Mouse (Mus musculus) gastrocnemius, adult 2 months (tissue): ENCODE results near the gene Dennd5b. TPM values are rescaled to one million over a fixed set of nuclear protein-coding genes. Genes with fewer than 3 reads are reported as not detected.

Experiments used
- DNase-seq: peaks from one replicate; pipeline ENCODE4 v3.0.0; 2022
- H3K27ac ChIP-seq: fragments of 200-600 bp; 2 replicates; pipeline ENCODE4 v1.8.1; 2022; ENCODE audit warnings: mild to moderate bottlenecking
- H3K4me3 ChIP-seq: fragments of 200-600 bp; 2 replicates; pipeline ENCODE4 v1.8.1; 2022; ENCODE audit warnings: mild to moderate bottlenecking, moderate library complexity
- CTCF ChIP-seq: fragments of 200-600 bp; IDR thresholded peaks from 2 replicates; pipeline ENCODE4 v1.8.1; 2022; ENCODE audit warnings: antibody characterized with exemption, mild to moderate bottlenecking, moderate library complexity
- intact Hi-C: fragments of 180-260 bp; cut with DNase I; formaldehyde crosslinking; loops from one replicate; pipeline ENCODE4 v1.15.1; 2025
- total RNA-seq, 2 experiments: library from RNA; stranded (reverse); gene quantifications; 2 replicates each; pipeline ENCODE4 v1.2.3; 2021

Gene Dennd5b
- total RNA-seq, 2 experiments from 2014 or later: 4.8 to 9.1 TPM

GRCm38 (mm10) chr6:149095389-149095788, 6.1 kb downstream of the Dennd5b start:
- H3K27ac ChIP-seq: peak overlapping the region; percentile 6; the same call in 1 of the 2 replicates
- H3K4me3 ChIP-seq: no peak overlapping the region
- TF ChIP-seq CTCF: peak; percentile 13
- intact Hi-C loops: no loop called here
- no peak for DNase-seq

GRCm38 (mm10) chr6:149094555-149094954, 6.9 kb downstream of the Dennd5b start:
- Histone ChIP-seq H3K4me3 (no peak overlapping the region; the same call in 1 of the 2 replicates), H3K27ac (peak overlapping the region; percentile 65)
- TF ChIP-seq CTCF: no peak
- intact Hi-C loops: no loop called here
- DNase-seq: no peak

GRCm38 (mm10) chr6:149093465-149093864, 8.0 kb downstream of the Dennd5b start:
- no peak for TF ChIP-seq CTCF
- intact Hi-C loops: no loop called here
- H3K4me3 ChIP-seq: peak overlapping the region; percentile 26; the same call in 1 of the 2 replicates
- H3K27ac ChIP-seq: peak overlapping the region; percentile 65
- DNase-seq: no peak

GRCm38 (mm10) chr6:149092406-149092805, 9.1 kb downstream of the Dennd5b start:
- intact Hi-C loops: no loop called here
- Histone ChIP-seq H3K27ac (no peak overlapping the region), H3K4me3 (no peak overlapping the region)
- no peak for DNase-seq
- no peak for TF ChIP-seq CTCF

- TF ChIP-seq CTCF: no peak
- intact Hi-C loops: no loop called here
- no peak overlapping the region for H3K27ac ChIP-seq
- DNase-seq: no peak
- H3K4me3 ChIP-seq: no peak overlapping the region
These were observed 24.2 kb downstream of the Dennd5b start for GRCm38 (mm10) chr6:149077136-149077808.

GRCm38 (mm10) chr6:149073854-149074253, 27.6 kb downstream of the Dennd5b start:
- H3K27ac ChIP-seq: no peak overlapping the region
- intact Hi-C loops: no loop called here
- no peak for DNase-seq
- TF ChIP-seq CTCF: no peak
- H3K4me3 ChIP-seq: no peak overlapping the region

GRCm38 (mm10) chr6:149072873-149073272, 28.6 kb downstream of the Dennd5b start:
- H3K4me3 ChIP-seq: no peak overlapping the region
- intact Hi-C loops: no loop called here
- TF ChIP-seq CTCF: no peak
- DNase-seq: no peak
- H3K27ac ChIP-seq: no peak overlapping the region

GRCm38 (mm10) chr6:149070592-149071124, 30.8 kb downstream of the Dennd5b start:
- DNase-seq: no peak
- intact Hi-C loops: no loop called here
- Histone ChIP-seq H3K4me3 (no peak overlapping the region), H3K27ac (no peak overlapping the region)
- no peak for TF ChIP-seq CTCF

GRCm38 (mm10) chr6:149063382-149063781, 38.1 kb downstream of the Dennd5b start:
- Histone ChIP-seq H3K27ac (no peak overlapping the region), H3K4me3 (no peak overlapping the region)
- no peak for DNase-seq
- TF ChIP-seq CTCF: no peak
- intact Hi-C loops: loop anchor here (5.0 kb wide), 1 partner anchor 314 kb away; no protein-coding TSS in a partner anchor

GRCm38 (mm10) chr6:149060670-149061387, 40.7 kb downstream of the Dennd5b start:
- H3K4me3 ChIP-seq: no peak overlapping the region
- intact Hi-C loops: loop anchor here (5.0 kb wide), 1 partner anchor 316 kb away; no protein-coding TSS in a partner anchor
- DNase-seq: no peak
- no peak for TF ChIP-seq CTCF
- no peak overlapping the region for H3K27ac ChIP-seq

GRCm38 (mm10) chr6:149057947-149058391, 43.5 kb downstream of the Dennd5b start:
- peak overlapping the region; percentile 54 for H3K27ac ChIP-seq
- peak; percentile 67 for TF ChIP-seq CTCF
- intact Hi-C loops: loop anchor here (1.0 kb wide), 1 partner anchor 61 kb away; no protein-coding TSS in a partner anchor
- no peak overlapping the region for H3K4me3 ChIP-seq
- DNase-seq: peak; percentile 21

- intact Hi-C loops: no loop called here
- H3K4me3 ChIP-seq: no peak overlapping the region
- H3K27ac ChIP-seq: no peak overlapping the region
- no peak for DNase-seq
- TF ChIP-seq CTCF: no peak
These were observed 46.7 kb downstream of the Dennd5b start for GRCm38 (mm10) chr6:149054780-149055179.
